Mouse (Mus musculus): ENCODE data around the gene Ncbp1. TPM values are rescaled to one million over a fixed set of nuclear protein-coding genes. Genes with fewer than 3 reads are reported as not detected.

The Ncbp1 gene
- 70.9 TPM for polyA plus RNA-seq (2014; fragmentation: Illumina TruSeq; extraction: RNeasy Lipid Tissue Mini Kit (QIAGEN cat#74804); ENCODE audit: low read depth, low replicate concordance)

GRCm38 (mm10) chr4:46138287-46139222 is at the start of gene Ncbp1, which contains the start of gene Tstd2:
Ncbp1 (plus strand) TSS chr4:46138613.
Tstd2 (minus strand) TSS chr4:46138694.

GRCm38 (mm10) chr4:46195781-46196487 is 57.5 kb downstream of the Ncbp1 start, which contains the start of gene Xpa:
Xpa (minus strand) TSS chr4:46196311.

Other genes starting within 250 kb of the Ncbp1 start
- gene Ccdc180, start 248.3 kb upstream of the Ncbp1 start, polyA plus RNA-seq (2014; fragmentation: Illumina TruSeq; extraction: RNeasy Lipid Tissue Mini Kit (QIAGEN cat#74804); ENCODE audit: low read depth, low replicate concordance), result 0.41 TPM
- gene Tdrd7, start 173.3 kb upstream of the Ncbp1 start, polyA plus RNA-seq (2014; fragmentation: Illumina TruSeq; extraction: RNeasy Lipid Tissue Mini Kit (QIAGEN cat#74804); ENCODE audit: low read depth, low replicate concordance), result 47.0 TPM
- 7.9 TPM for gene Tmod1, start 99.7 kb upstream of the Ncbp1 start, polyA plus RNA-seq (2014; fragmentation: Illumina TruSeq; extraction: RNeasy Lipid Tissue Mini Kit (QIAGEN cat#74804); ENCODE audit: low read depth, low replicate concordance)
- 33.0 TPM for gene Tstd2, start 81 bp downstream of the Ncbp1 start, polyA plus RNA-seq (2014; fragmentation: Illumina TruSeq; extraction: RNeasy Lipid Tissue Mini Kit (QIAGEN cat#74804); ENCODE audit: low read depth, low replicate concordance)
- gene Xpa, start 57.7 kb downstream of the Ncbp1 start, polyA plus RNA-seq (2014; fragmentation: Illumina TruSeq; extraction: RNeasy Lipid Tissue Mini Kit (QIAGEN cat#74804); ENCODE audit: low read depth, low replicate concordance), result 47.8 TPM
- gene Foxe1, start 205.0 kb downstream of the Ncbp1 start, polyA plus RNA-seq (2014; fragmentation: Illumina TruSeq; extraction: RNeasy Lipid Tissue Mini Kit (QIAGEN cat#74804); ENCODE audit: low read depth, low replicate concordance), result not detected

Measured in adrenal gland, adult 10 weeks (tissue).